Mouse (Mus musculus) natural killer cell, adult 2 months (primary cell): Measurements from ENCODE around the gene Ppm1k.
"Not testable (repeated sequence)": the region's sequence is repeated elsewhere in the genome, so short reads cannot be mapped to it uniquely, and the experiment has no call there.

Source experiments
- DNase-seq, 2 experiments: peaks; one replicate each; pipeline ENCODE4 v3.0.0; 2022; ENCODE audit warnings: low spot score in 2 of 2

Ppm1k gene

DNA sequence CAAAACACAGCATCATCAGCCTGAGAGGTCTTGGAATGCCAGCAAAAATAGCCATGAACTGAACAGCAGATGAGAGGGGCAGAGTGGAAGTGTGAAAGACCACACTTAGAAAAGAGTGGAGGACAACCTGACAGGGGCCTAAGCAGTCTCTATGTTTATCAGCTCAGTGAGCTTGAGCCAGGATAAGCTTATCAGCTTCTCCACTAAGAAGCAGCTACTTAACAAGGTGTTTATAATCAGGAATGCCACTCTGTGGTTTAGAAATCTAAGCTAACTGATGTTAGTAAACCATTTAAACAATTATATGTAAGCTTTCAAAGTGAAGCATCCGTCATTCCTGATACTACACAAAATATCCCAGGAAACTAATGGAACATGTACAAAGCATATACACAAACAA is 3.2 kb downstream of the Ppm1k start:
- no peak for DNase-seq

DNA sequence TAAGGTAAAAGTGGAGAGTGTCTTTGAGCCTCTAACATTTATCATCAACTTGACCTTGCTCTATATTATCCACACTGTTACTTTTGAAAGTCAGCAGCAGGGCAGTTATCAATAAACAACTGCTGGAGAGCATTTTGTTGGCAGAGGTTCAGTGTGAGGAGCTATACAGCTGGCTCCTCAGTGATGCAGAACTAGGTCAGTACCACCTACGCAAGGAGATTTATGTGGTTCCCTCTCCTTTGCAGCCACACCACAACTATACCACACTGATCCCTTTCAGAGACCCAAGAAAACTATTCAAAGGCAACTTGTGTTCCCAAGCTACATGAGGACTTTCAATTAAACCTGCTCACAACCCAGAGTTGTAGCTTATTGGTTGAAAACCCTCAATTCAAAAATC is 3.8 kb downstream of the Ppm1k start:
- no peak for DNase-seq

GRCm38 (mm10) chr6:57531011-57531410 is 4.3 kb downstream of the Ppm1k start:
- no peak for DNase-seq

DNA sequence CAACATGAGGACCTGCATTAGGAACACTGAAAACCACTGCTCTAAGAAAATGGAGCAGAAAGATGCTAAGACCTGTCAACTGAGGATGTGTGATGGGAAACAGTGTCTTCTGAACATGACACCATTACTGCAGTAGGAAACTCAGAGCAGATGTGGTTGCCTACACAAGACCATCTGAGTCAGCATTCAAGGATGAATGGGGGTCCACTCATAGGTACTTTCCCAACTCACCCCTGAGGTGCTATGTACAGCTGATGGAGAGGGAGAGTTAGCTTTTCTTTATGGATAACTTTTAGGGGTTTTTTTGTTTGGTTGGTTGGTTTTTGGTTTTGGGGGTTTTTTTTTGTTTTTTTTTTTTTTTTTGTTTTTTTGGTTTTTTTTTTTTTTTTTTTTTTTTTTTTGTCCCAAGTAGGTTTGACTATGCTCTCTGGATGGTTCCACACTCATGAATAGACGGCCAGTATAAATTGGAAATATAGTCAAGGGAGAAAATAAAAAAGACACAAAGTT is 5.9 kb downstream of the Ppm1k start:
- DNase-seq = no peak

GRCm38 (mm10) chr6:57526933-57527332 is 8.3 kb downstream of the Ppm1k start:
- DNase-seq = no peak

DNA sequence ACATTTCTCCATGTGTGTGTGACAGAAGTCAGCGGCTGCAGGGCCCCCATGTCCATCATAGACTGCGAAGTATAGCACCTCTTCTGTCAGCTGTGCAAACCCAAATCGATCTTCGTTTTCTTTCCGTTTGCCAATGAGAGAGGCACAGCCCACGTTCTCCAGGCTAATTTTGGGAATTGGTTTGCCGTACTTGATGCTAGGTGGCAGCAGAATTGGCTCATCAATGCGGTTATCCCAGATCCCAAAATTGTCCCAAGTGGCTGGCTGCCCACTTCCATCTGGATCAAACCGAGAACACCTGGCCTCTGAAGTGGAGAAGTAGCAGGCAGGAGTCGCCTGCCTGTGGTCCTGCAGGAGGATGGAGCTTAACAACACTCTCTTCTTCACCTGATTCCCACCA is 10.5 kb downstream of the Ppm1k start:
- DNase-seq = no peak

GRCm38 (mm10) chr6:57520749-57521652 is 14.3 kb downstream of the Ppm1k start:
- DNase-seq = no peak

DNA sequence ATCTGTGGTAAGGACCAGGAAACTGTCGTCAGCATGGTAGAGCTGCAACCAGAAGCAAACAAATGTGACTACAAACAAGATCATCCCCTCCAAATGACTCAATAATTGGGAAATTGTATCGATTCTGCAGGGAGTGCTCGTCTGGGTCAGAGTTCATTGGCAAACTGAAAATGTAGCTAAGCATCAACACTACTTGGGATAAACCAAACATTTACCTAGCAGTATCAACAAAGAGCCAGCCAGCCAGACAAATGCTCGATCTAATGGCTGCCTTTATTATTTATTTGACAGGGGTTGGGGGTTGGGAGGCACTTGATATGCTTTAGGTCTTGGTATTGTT is 21.3 kb downstream of the Ppm1k start:
- DNase-seq = no peak

DNA sequence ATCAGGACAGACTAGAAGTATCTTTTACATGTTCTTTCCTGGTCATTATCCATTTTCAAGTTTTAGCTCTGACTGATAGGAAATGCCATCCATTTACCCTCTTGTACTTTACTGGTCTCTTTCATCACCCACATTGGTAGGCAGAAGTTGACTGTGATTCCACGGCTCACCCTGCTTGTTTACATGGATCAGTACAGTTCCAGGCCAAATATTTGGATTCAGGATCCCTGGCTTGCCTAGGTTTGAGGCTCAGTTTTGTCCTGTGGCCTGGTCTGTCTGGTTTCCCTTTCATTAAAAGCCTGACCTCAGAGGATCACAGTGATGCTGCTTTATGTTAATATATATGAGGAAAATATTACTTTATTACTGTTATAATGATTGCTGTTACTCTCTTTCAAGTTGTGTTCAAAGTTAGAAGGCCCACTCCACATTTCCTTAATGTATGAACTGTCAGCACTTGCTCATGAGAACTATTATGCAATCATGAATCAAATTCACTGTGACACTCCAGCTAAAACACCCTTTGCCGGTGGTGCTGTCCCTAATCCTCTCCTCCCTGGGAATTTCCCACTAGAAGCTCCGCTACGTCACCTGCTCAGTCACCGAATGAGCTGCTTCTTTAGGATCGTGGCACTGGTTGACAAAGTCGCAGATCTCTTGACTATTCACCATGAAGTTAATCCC is 21.8 kb downstream of the Ppm1k start:
- no peak for DNase-seq

GRCm38 (mm10) chr6:57511899-57512298 is 23.4 kb downstream of the Ppm1k start:
- DNase-seq = no peak

GRCm38 (mm10) chr6:57503662-57504379 is 31.4 kb downstream of the Ppm1k start:
- no peak for DNase-seq

DNA sequence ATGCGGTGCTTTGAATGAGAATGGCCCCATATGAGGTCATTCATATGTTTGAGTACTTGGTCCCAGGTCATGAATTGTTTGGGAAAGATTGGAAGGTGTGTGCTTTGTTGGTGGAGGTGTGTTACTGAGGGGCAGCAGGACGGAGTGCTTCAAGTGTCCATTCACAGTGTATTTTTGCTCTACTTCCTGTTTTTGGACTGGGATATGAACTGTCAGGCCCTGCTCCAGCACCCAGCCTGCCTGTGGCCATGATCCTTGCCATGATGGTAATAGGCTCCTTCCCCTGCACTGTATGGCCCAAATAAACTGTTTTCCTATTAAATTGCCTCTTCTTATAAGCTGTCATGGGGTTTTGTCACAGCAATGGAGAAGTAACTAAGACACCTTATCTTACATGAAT is 36.1 kb downstream of the Ppm1k start:
- no peak for DNase-seq

GRCm38 (mm10) chr6:57468161-57468560 is 67.1 kb downstream of the Ppm1k start:
- not testable (repeated sequence) for DNase-seq
